Mouse (Mus musculus): ENCODE results near the gene Tnrc6a.

Tnrc6a gene

DNA sequence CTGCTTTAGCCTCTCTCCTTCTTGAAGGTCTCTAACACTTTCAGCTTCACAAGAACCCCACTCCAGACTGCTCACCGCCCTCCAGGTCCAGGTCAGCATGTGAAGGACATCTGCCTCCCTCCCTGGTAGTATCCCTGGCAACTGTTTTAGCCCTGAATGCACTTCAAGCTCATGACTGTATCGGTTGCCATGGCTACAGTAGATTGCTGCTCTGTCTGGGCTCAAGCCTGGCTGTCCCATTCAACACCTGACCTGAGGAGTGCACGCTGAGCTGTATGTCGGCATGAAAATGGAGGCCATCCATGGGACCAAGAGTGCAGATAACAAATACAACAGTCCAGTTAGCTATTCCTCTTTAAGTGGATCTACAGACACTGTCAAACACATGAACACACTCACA, 114.9 kb downstream of the Tnrc6a start:
- DNase-seq (ENCODE audit: low spot score), result no peak

DNA sequence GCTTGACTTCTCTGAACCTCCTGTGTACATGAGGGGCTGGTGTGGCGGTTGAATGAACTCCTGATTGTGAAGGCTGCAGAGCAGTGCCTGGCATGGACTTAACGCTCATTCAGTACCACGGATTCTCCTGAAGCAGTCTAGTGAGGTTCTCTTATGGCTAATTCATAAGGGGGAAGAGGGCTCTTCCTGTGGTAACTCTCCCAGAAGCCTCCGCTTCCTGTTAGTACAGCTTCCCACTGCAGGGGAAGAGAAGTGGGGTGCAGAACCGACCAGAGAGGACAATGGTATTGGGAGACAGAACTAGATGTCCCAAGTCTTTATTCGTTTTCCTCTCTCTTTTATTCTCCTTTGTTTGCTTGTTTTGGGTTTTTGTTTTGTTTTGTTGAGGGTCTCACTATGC, 116.4 kb downstream of the Tnrc6a start:
- DNase-seq (ENCODE audit: low spot score), result no peak

DNA sequence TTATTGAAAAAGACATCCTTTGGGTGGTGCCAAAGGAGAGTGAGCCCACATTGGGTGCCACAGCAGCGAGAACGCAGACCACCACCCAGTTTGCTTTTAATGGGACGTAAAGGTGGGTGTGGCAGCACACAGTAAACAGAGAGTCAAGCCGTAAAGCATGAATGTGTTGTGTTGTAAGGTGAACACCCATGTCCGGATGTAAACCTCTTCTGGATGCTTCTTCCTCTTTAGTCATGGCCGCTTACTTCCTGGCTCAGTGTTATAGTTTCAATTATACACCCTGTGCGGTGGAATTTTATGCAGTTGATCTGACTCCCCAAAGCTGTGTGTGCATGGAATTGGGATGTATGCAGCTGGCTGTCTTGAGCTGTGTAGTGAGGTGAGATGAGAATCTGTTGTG, 118.6 kb downstream of the Tnrc6a start:
- no peak for DNase-seq (ENCODE audit: low spot score)

DNA sequence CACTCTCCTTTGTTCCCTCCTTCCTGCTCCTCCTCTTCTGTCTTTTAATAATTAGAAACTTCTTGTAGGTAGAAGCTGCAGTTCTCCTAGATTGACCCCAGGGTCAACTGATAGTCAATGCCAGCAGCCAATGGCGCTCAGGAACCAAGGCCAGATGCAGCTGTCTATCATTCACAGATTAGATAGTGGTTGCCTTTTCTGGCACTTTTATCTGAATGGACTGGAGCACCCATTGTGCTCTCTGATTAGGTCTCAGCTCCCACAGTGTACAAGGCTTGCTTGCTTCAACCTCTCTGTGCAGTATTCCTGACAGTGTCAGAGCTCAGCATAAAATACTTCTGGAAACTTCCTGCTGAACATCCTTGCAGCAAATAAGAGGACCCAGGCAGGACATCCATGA, 121.1 kb downstream of the Tnrc6a start:
- no peak for DNase-seq (ENCODE audit: low spot score)
